Mouse (Mus musculus) cerebellum, adult 2 months (tissue): ENCODE data around the gene Trpm8.

Experiments
- CTCF ChIP-seq: fragments of 200-500 bp; IDR thresholded peaks from 2 replicates; pipeline ENCODE4 v1.5.1; 2011; ENCODE audit warnings: low read depth, mild to moderate bottlenecking, control low read depth, low read length, moderate library complexity, borderline replicate concordance; ENCODE audit not compliant: insufficient read depth
- POLR2A ChIP-seq: fragments of 200-500 bp; IDR thresholded peaks from 2 replicates; pipeline ENCODE4 v1.6.1; 2011; ENCODE audit warnings: low read length, control low read depth, borderline replicate concordance; ENCODE audit not compliant: insufficient read depth

- TF ChIP-seq POLR2A (no peak), CTCF (no peak)
Observed at GRCm38 (mm10) chr1:88248658-88249057, 28.8 kb upstream of the Trpm8 start.
